Mouse (Mus musculus) heart, adult 2 months (tissue): ENCODE results near the gene Rnf11.
A peak's percentile ranks its signal among the peaks of the same experiment; 100 is the strongest.

ENCODE experiments used
- CTCF ChIP-seq: fragments of 200-600 bp; IDR thresholded peaks from 2 replicates; pipeline ENCODE4 v1.8.1; 2022; ENCODE audit warnings: antibody characterized with exemption, mild to moderate bottlenecking, moderate library complexity
- POLR2A ChIP-seq: fragments of 200-500 bp; IDR thresholded peaks from 2 replicates; pipeline ENCODE4 v1.6.1; 2011; ENCODE audit warnings: mild to moderate bottlenecking, low read depth, low read length, control low read depth; ENCODE audit not compliant: insufficient read depth

DNA sequence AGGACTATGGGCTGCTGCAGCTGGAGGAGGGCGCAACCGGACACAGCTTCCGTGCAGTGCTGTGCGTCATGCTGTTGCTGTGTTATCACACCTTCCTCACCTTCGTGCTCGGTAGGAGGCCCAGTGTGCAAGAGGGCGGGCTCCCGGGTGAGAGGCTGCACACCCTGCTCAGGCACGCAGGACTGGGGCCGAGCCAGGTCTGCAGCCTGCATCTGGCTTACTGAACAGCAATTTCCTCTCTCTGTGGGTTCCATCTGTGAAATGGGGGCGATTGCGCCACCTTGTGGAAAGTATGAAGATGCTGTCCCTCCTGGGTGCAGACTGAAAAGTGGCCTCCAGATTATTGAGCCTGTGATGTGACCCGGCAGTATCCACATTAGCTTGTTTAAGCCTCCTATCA, 53.7 kb downstream of the Rnf11 start:
- TF ChIP-seq CTCF: peak; percentile 71
- no peak for TF ChIP-seq POLR2A
